ENCODE assay signal across 8 mouse cellular contexts in the genomic region with DNA sequence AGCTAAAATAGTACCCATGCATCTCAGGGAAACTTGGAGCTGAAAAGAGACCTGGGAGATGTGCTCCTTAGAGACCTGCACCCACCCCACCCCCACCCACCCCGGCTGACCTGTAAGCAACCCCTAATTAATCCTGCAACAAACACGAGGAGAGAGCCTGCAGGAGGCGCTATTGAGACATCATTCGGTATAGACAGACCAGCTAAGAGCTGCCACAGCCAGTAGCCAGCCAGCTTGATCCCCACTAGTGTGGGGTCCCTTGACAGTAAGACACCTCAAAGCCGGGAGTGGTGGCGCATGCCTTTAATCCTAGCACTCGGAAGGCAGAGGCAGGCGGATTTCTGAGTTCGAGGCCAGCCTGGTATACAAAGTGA. TPM values are rescaled to one million over a fixed set of nuclear protein-coding genes. Genes with fewer than 3 reads are reported as not detected.
DNase-seq lines count a peak whose midpoint lies in the region; ATAC-seq lines count a peak whose summit lies in the region.

No protein-coding gene starts in this region.

- ATAC-seq in embryonic facial prominence, embryonic 12.5 days (ENCODE audit: insufficient number of reproducible peaks, insufficient read depth, low FRiP score, low TSS enrichment), result no peak
- ATAC-seq in heart, embryonic 11.5 days (replicated peaks; ENCODE audit: insufficient number of reproducible peaks, low FRiP score, low TSS enrichment), result peak; percentile 29; the same call in 1 of the 2 replicates
- ATAC-seq in kidney, embryonic 15.5 days (replicated peaks; ENCODE audit: low FRiP score), result peak; percentile 44
- ATAC-seq in liver, embryonic 13.5 days (ENCODE audit: low read depth), result peak; percentile 55

- H3K4me1 ChIP-seq in embryonic facial prominence, embryonic 12.5 days, result no peaks in the 10 kb centered on the region
- H3K4me1 ChIP-seq in heart, embryonic 11.5 days (ENCODE audit: control insufficient read depth, insufficient read depth, low read length), result no peaks in the 10 kb centered on the region; the same call in 1 of the 2 replicates
- peaks cover 15% of the 10 kb centered on the region for H3K4me1 ChIP-seq in kidney, embryonic 15.5 days
- H3K4me1 ChIP-seq in liver, embryonic 13.5 days (replicated peaks), result peaks cover 26% of the 10 kb centered on the region

- peaks cover 4% of the 10 kb centered on the region; the same call in 1 of the 2 replicates for H3K36me3 ChIP-seq in embryonic facial prominence, embryonic 12.5 days
- no peaks in the 10 kb centered on the region; the same call in 1 of the 2 replicates for H3K36me3 ChIP-seq in heart, embryonic 11.5 days (ENCODE audit: control insufficient read depth, insufficient read depth, low read length)
- H3K36me3 ChIP-seq in kidney, embryonic 15.5 days, result peaks cover 19% of the 10 kb centered on the region; the same call in 1 of the 2 replicates
- peaks cover 6% of the 10 kb centered on the region; the same call in 1 of the 2 replicates for H3K36me3 ChIP-seq in liver, embryonic 13.5 days

- H3K9ac ChIP-seq in embryonic facial prominence, embryonic 12.5 days, result peak overlapping the region; percentile 80
- H3K9ac ChIP-seq in heart, embryonic 11.5 days (ENCODE audit: low read depth, low read length), result peak overlapping the region; percentile 74
- peak overlapping the region; percentile 83 for H3K9ac ChIP-seq in kidney, embryonic 15.5 days
- H3K9ac ChIP-seq in liver, embryonic 13.5 days, result peak overlapping the region; percentile 87

- H3K4me3 ChIP-seq in embryonic facial prominence, embryonic 12.5 days, result peak overlapping the region; percentile 71
- H3K4me3 ChIP-seq in heart, embryonic 11.5 days (ENCODE audit: low read depth, low read length), result peak overlapping the region; percentile 64
- H3K4me3 ChIP-seq in kidney, embryonic 15.5 days (replicated peaks), result peak overlapping the region; percentile 82
- peak overlapping the region; percentile 82 for H3K4me3 ChIP-seq in liver, embryonic 13.5 days (replicated peaks)

- H3K27ac ChIP-seq in embryonic facial prominence, embryonic 12.5 days, result no peak overlapping the region
- H3K27ac ChIP-seq in heart, embryonic 11.5 days (ENCODE audit: low read depth, low read length), result no peak overlapping the region
- peak overlapping the region; percentile 90 for H3K27ac ChIP-seq in kidney, embryonic 15.5 days
- H3K27ac ChIP-seq in liver, embryonic 13.5 days, result peak overlapping the region; percentile 97

- H3K4me2 ChIP-seq in embryonic facial prominence, embryonic 12.5 days (replicated peaks), result peak overlapping the region; percentile 78
- H3K4me2 ChIP-seq in heart, embryonic 11.5 days, result peak overlapping the region; percentile 93
- H3K4me2 ChIP-seq in kidney, embryonic 15.5 days, result peak overlapping the region; percentile 74
- H3K4me2 ChIP-seq in liver, embryonic 13.5 days, result peak overlapping the region; percentile 89

- no peaks in the 10 kb centered on the region for H3K9me3 ChIP-seq in embryonic facial prominence, embryonic 12.5 days
- H3K9me3 ChIP-seq in heart, embryonic 11.5 days (replicated peaks; ENCODE audit: control insufficient read depth, low read length), result no peaks in the 10 kb centered on the region
- H3K9me3 ChIP-seq in kidney, embryonic 15.5 days (replicated peaks), result no peaks in the 10 kb centered on the region
- no peaks in the 10 kb centered on the region for H3K9me3 ChIP-seq in liver, embryonic 13.5 days (replicated peaks)

- no peaks in the 10 kb centered on the region for H3K27me3 ChIP-seq in embryonic facial prominence, embryonic 12.5 days
- no peaks in the 10 kb centered on the region for H3K27me3 ChIP-seq in heart, embryonic 11.5 days (ENCODE audit: control insufficient read depth, insufficient read depth, low read length)
- H3K27me3 ChIP-seq in kidney, embryonic 15.5 days, result no peaks in the 10 kb centered on the region
- H3K27me3 ChIP-seq in liver, embryonic 13.5 days, result 0 out of 2 replicates have a peak, but pooled peaks cover 3% of the 10 kb centered on the region

- peak; percentile 85 for DNase-seq in CD4-positive helper T cell, adult 2 months (ENCODE audit: low read depth, low spot score)
- DNase-seq in adrenal gland, adult 8-10 months, result peak; percentile 49
- DNase-seq in liver, embryonic 13.5 days, result peak; percentile 70
- peak; percentile 57 for DNase-seq in neural tube, embryonic 10.5 days (ENCODE audit: extremely low spot score, low spot score)
- DNase-seq in testis, postnatal 10 days (ENCODE audit: low spot score), result peak; percentile 78

- WGBS in embryonic facial prominence, embryonic 12.5 days, result 45% methylated on average over 9 of the region's 9 CpGs
- WGBS in heart, embryonic 11.5 days (ENCODE audit: insufficient replicate concordance), result 40% methylated on average over 9 of the region's 9 CpGs
- 45% methylated on average over 9 of the region's 9 CpGs for WGBS in kidney, embryonic 15.5 days
- WGBS in liver, embryonic 13.5 days (ENCODE audit: insufficient replicate concordance), result 39% methylated on average over 9 of the region's 9 CpGs

RNA-seq across cellular contexts. Expression of a gene that starts 0.7 kb away (rescaled TPM):
- 10 to 100 TPM; 22.1 to 55.7 (median 44.6) TPM for total RNA-seq in adrenal gland, adult 8-10 months (2022)
- polyA plus RNA-seq in embryonic facial prominence, embryonic 12.5 days (2016; fragmentation: Nextera tagmentation; extraction: Ambion mirVana), result 21.7 and 21.8 TPM in 2 replicates
- polyA plus RNA-seq in heart, embryonic 11.5 days (2014; fragmentation: Nextera tagmentation; extraction: Ambion mirVana), result 10.3 and 11.1 TPM in 2 replicates
- 23.3 and 26.1 TPM in 2 replicates for polyA plus RNA-seq in kidney, embryonic 15.5 days (2015; fragmentation: Nextera tagmentation; extraction: Ambion mirVana)
- 10.6 and 12.2 TPM in 2 replicates for polyA plus RNA-seq in liver, embryonic 13.5 days (2015; fragmentation: Nextera tagmentation; extraction: Ambion mirVana)

RNA-seq across cellular contexts. Expression of a gene that starts 13.8 kb away (rescaled TPM):
- not detected for total RNA-seq in adrenal gland, adult 8-10 months (2022)
- 11.8 and 14.6 TPM in 2 replicates for polyA plus RNA-seq in embryonic facial prominence, embryonic 12.5 days (2016; fragmentation: Nextera tagmentation; extraction: Ambion mirVana)
- polyA plus RNA-seq in heart, embryonic 11.5 days (2014; fragmentation: Nextera tagmentation; extraction: Ambion mirVana), result 1.4 and 1.7 TPM in 2 replicates
- polyA plus RNA-seq in kidney, embryonic 15.5 days (2015; fragmentation: Nextera tagmentation; extraction: Ambion mirVana), result 39.3 and 45.6 TPM in 2 replicates
- polyA plus RNA-seq in liver, embryonic 13.5 days (2015; fragmentation: Nextera tagmentation; extraction: Ambion mirVana), result 0.15 and 0.32 TPM in 2 replicates

RNA-seq across cellular contexts. Expression of a gene that starts 17.6 kb away (rescaled TPM):
- total RNA-seq in adrenal gland, adult 8-10 months (2022), result not detected
- polyA plus RNA-seq in embryonic facial prominence, embryonic 12.5 days (2016; fragmentation: Nextera tagmentation; extraction: Ambion mirVana), result 2.4 and 2.9 TPM in 2 replicates
- 15.0 and 17.1 TPM in 2 replicates for polyA plus RNA-seq in heart, embryonic 11.5 days (2014; fragmentation: Nextera tagmentation; extraction: Ambion mirVana)
- 2.0 and 5.1 TPM in 2 replicates for polyA plus RNA-seq in kidney, embryonic 15.5 days (2015; fragmentation: Nextera tagmentation; extraction: Ambion mirVana)
- polyA plus RNA-seq in liver, embryonic 13.5 days (2015; fragmentation: Nextera tagmentation; extraction: Ambion mirVana), result 246 and 259 TPM in 2 replicates

RNA-seq across cellular contexts. Expression of a gene that starts 26.4 kb away (rescaled TPM):
- not detected for total RNA-seq in adrenal gland, adult 8-10 months (2022)
- not detected in 2 replicates for polyA plus RNA-seq in embryonic facial prominence, embryonic 12.5 days (2016; fragmentation: Nextera tagmentation; extraction: Ambion mirVana)
- not detected in 2 replicates for polyA plus RNA-seq in heart, embryonic 11.5 days (2014; fragmentation: Nextera tagmentation; extraction: Ambion mirVana)
- polyA plus RNA-seq in kidney, embryonic 15.5 days (2015; fragmentation: Nextera tagmentation; extraction: Ambion mirVana), result not detected in 2 replicates
- polyA plus RNA-seq in liver, embryonic 13.5 days (2015; fragmentation: Nextera tagmentation; extraction: Ambion mirVana), result not detected in 2 replicates

RNA-seq across cellular contexts. Expression of a gene that starts 53.1 kb away (rescaled TPM):
- 1 to 10 TPM in 3 of 4 experiments, not detected in 1; 1.1 to 1.5 (median 1.4) TPM for total RNA-seq in adrenal gland, adult 8-10 months (2022)
- 14.8 and 20.5 TPM in 2 replicates for polyA plus RNA-seq in embryonic facial prominence, embryonic 12.5 days (2016; fragmentation: Nextera tagmentation; extraction: Ambion mirVana)
- 1.2 and 1.5 TPM in 2 replicates for polyA plus RNA-seq in heart, embryonic 11.5 days (2014; fragmentation: Nextera tagmentation; extraction: Ambion mirVana)
- 52.9 and 56.3 TPM in 2 replicates for polyA plus RNA-seq in kidney, embryonic 15.5 days (2015; fragmentation: Nextera tagmentation; extraction: Ambion mirVana)
- 0.38 and 0.74 TPM in 2 replicates for polyA plus RNA-seq in liver, embryonic 13.5 days (2015; fragmentation: Nextera tagmentation; extraction: Ambion mirVana)

Comparison
In these comparisons a context has a peak if more than half of its experiments do, and no peak if none do; other contexts are left out.
1. H3K27ac ChIP-seq: peak in kidney, embryonic 15.5 days (single experiment) and liver, embryonic 13.5 days (single experiment); none in embryonic facial prominence, embryonic 12.5 days (single experiment) and heart, embryonic 11.5 days (single experiment).
2. RNA of a gene that starts 17.6 kb away (polyA plus RNA-seq): 246 to 259 TPM in liver, embryonic 13.5 days; 15.0 to 17.1 TPM in heart, embryonic 11.5 days, 2.0 to 5.1 TPM in kidney, embryonic 15.5 days and 2.4 to 2.9 TPM in embryonic facial prominence, embryonic 12.5 days; every median in the first group is over 10 times any median in the second.
3. Peak in every context shown above with its lines, with median percentiles within 50 percentile points of each other: DNase-seq, H3K4me2 ChIP-seq, H3K4me3 ChIP-seq and H3K9ac ChIP-seq.